Mouse (Mus musculus) thymus, postnatal 4 days (tissue): ENCODE data around the gene Fosl2.

ENCODE experiments used
- DNase-seq: peaks from one replicate; pipeline ENCODE4 v3.0.0; 2021

Gene Fosl2

GRCm38 (mm10) chr5:32182885-32183629 lies 47.5 kb downstream of the Fosl2 start:
- DNase-seq: no peak

- DNase-seq: no peak
Observed at GRCm38 (mm10) chr5:32187717-32188116, 52.1 kb downstream of the Fosl2 start.

GRCm38 (mm10) chr5:32191259-32191658 lies 55.7 kb downstream of the Fosl2 start:
- DNase-seq: no peak

- DNase-seq: no peak
Observed at GRCm38 (mm10) chr5:32192016-32192845, 56.6 kb downstream of the Fosl2 start.

GRCm38 (mm10) chr5:32194236-32194635 lies 58.6 kb downstream of the Fosl2 start:
- no peak for DNase-seq

- DNase-seq: no peak
Observed at GRCm38 (mm10) chr5:32195857-32196609, 60.4 kb downstream of the Fosl2 start.

GRCm38 (mm10) chr5:32197698-32198097 lies 62.1 kb downstream of the Fosl2 start:
- peak; percentile 95 for DNase-seq

GRCm38 (mm10) chr5:32199136-32199535 lies 63.5 kb downstream of the Fosl2 start:
- DNase-seq: peak; percentile 38

GRCm38 (mm10) chr5:32199594-32199993 lies 64.0 kb downstream of the Fosl2 start:
- no peak for DNase-seq

GRCm38 (mm10) chr5:32204653-32205052 lies 69.1 kb downstream of the Fosl2 start:
- DNase-seq: peak; percentile 39

GRCm38 (mm10) chr5:32206726-32207125 lies 71.1 kb downstream of the Fosl2 start:
- DNase-seq: no peak
